Mouse (Mus musculus) skeletal muscle tissue, adult 2 months (tissue): ENCODE measurements around the gene Neil1.

Experiments
- DNase-seq: peaks from one replicate; pipeline ENCODE4 v3.0.0-alpha.2; 2012; ENCODE audit warnings: low read depth, low spot score

The Neil1 gene

GRCm38 (mm10) chr9:57139110-57139509, 9.0 kb downstream of the Neil1 start:
- DNase-seq, result no peak

- DNase-seq, result no peak
These were observed 9.6 kb downstream of the Neil1 start for GRCm38 (mm10) chr9:57138507-57138906.

- DNase-seq, result no peak
These were observed 10.3 kb downstream of the Neil1 start for GRCm38 (mm10) chr9:57137777-57138176.

GRCm38 (mm10) chr9:57137246-57137645, 10.9 kb downstream of the Neil1 start:
- no peak for DNase-seq

- peak; percentile 87 for DNase-seq
These were observed 17.3 kb downstream of the Neil1 start, which contains the start of gene Man2c1 for GRCm38 (mm10) chr9:57130577-57131433. TSS of gene Man2c1 (plus strand) at chr9:57130690.

GRCm38 (mm10) chr9:57129641-57130040, 18.5 kb downstream of the Neil1 start:
- DNase-seq, result no peak

GRCm38 (mm10) chr9:57117261-57117755, 30.8 kb downstream of the Neil1 start:
- DNase-seq, result no peak
